Mouse (Mus musculus) liver, adult 2 months (tissue): ENCODE results near the gene Camk2d. TPM values are rescaled to one million over a fixed set of nuclear protein-coding genes. Genes with fewer than 3 reads are reported as not detected.

Source experiments
- DNase-seq: peaks from one replicate; pipeline ENCODE4 v3.0.0-alpha.2; 2011; ENCODE audit warnings: low read depth, low spot score; ENCODE audit errors: extremely low read depth
- H3K27ac ChIP-seq: fragments of 200-500 bp; replicated peaks from 2 replicates; pipeline ENCODE4 v1.5.1; 2012; ENCODE audit warnings: low read depth, mild to moderate bottlenecking, control low read depth, inconsistent platforms, low read length; ENCODE audit not compliant: insufficient read depth
- H3K27me3 ChIP-seq: fragments of 200-500 bp; 2 replicates; pipeline ENCODE4 v1.6.1; 2012; ENCODE audit warnings: mild to moderate bottlenecking, moderate library complexity, low read length, inconsistent platforms; ENCODE audit not compliant: control insufficient read depth, insufficient read depth
- H3K36me3 ChIP-seq: fragments of 200-500 bp; 2 replicates; pipeline ENCODE4 v1.6.1; 2012; ENCODE audit warnings: low read length, inconsistent platforms; ENCODE audit not compliant: control insufficient read depth, insufficient read depth
- H3K4me1 ChIP-seq: fragments of 200-500 bp; 2 replicates; pipeline ENCODE4 v1.6.1; 2011; ENCODE audit warnings: low read length; ENCODE audit not compliant: control insufficient read depth, insufficient read depth
- H3K4me3 ChIP-seq: fragments of 200-500 bp; 2 replicates; pipeline ENCODE4 v1.5.1; 2011; ENCODE audit warnings: low read depth, mild to moderate bottlenecking, control low read depth, low read length, moderate library complexity; ENCODE audit not compliant: insufficient read depth
- H3K79me2 ChIP-seq: fragments of 200-500 bp; 2 replicates; pipeline ENCODE4 v1.6.1; 2012; ENCODE audit warnings: inconsistent platforms, mild to moderate bottlenecking, low read length, moderate library complexity; ENCODE audit not compliant: control insufficient read depth, insufficient read depth
- H3K9ac ChIP-seq: fragments of 200-500 bp; 2 replicates; pipeline ENCODE4 v1.6.1; 2012; ENCODE audit warnings: low read depth, mild to moderate bottlenecking, control low read depth, inconsistent platforms, low read length
- CTCF ChIP-seq: fragments of 200-500 bp; IDR thresholded peaks from 2 replicates; pipeline ENCODE4 v1.5.1; 2011; ENCODE audit warnings: low read depth, low read length, control low read depth
- POLR2A ChIP-seq: fragments of 200-500 bp; IDR thresholded peaks from 2 replicates; pipeline ENCODE4 v1.6.1; 2011; ENCODE audit warnings: low read length, control low read depth; ENCODE audit not compliant: insufficient read depth; ENCODE audit errors: extremely low read depth
- WGBS: fragments of 180-500 bp; shearing (Covaris S2); methylation state at CpG from one replicate; pipeline ENCODE4 v1.1.7; 2018; 5-methylcytosine and 5-hydroxymethylcytosine counted together
- polyA plus RNA-seq: library from polyadenylated mRNA; depleted of rRNA; stranded (reverse); fragments of >200 nt; gene quantifications from 2 replicates; pipeline ENCODE4 v1.2.3, GENCODE M21; 2012
- total RNA-seq: library from RNA; depleted of rRNA; stranded (reverse); fragments of >200 nt; gene quantifications from 2 replicates; pipeline ENCODE4 v1.2.3, GENCODE M21; 2014

Camk2d gene
- total and polyA plus RNA-seq, 2 experiments: 5.9 to 9.4 TPM

DNA sequence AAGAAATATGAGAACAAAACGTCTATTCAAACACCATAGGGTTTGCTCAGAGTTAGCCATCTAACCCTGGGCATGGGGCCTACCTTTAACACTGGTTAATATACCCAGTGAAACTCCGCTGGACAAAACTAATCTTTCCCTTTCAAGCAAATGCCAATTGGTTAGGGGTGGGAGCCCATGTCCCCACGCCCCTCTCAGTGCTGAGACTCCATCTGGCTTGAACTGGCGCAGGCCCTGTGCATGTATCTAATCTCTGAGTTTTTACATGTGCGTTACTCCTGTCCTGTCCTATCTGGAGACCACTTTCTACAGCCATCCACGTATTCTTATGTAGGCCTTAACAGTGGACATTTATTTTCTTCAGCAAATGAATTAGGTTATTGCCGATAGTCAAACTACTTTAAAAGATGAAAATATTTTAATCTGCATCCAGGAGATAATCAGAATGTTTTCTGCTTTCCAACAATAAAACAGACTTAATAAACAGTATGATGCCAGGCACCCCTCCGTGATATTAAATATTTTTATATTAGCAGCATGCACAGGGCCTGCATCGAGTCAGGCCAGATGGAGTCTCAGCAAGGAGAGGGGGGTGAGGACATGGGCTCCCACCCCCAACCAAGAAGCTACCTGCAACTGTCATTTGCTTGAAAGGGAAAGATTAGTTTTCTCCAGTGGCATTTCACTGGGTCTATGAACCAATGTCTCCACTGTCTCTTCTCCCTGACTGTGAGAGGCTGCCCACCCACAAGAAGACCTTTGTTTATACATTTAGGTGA lies 8.7 kb downstream of the Camk2d start:
- no peak for DNase-seq
- no peak overlapping the region for H3K4me3 ChIP-seq
- no peaks in the 10 kb centered on the region; the same call in 1 of the 2 replicates for H3K4me1 ChIP-seq
- TF ChIP-seq POLR2A: no peak
- no peak for TF ChIP-seq CTCF
- 94% methylated on average over 9 of the region's 9 CpGs for WGBS
- no peak overlapping the region for H3K9ac ChIP-seq
- no peaks in the 10 kb centered on the region for H3K27me3 ChIP-seq
- H3K36me3 ChIP-seq: peaks cover 5% of the 10 kb centered on the region; the same call in 1 of the 2 replicates
- H3K27ac ChIP-seq: no peak overlapping the region
- no peaks in the 10 kb centered on the region; the same call in 1 of the 2 replicates for H3K79me2 ChIP-seq

DNA sequence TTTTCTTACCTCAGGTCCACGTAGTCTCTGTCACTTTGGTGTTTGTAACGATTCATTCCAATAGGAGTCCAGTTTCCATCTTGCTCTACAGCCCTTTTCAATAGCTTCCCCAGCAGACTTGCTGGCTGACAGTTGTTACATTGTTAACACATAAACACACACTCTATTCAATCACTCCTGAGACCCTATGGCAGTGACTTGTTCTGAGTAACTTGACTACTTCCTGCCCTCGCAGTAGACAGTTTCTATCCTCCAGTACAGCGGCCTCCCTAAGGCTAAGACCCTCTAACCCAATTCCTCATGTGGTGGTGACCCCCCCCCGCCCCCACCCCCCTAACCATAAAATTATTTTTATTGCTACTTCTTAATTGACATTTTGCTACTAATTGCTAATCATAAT lies 13.2 kb downstream of the Camk2d start:
- Histone ChIP-seq H3K27me3 (no peaks in the 10 kb centered on the region), H3K9ac (no peak overlapping the region), H3K4me3 (no peak overlapping the region), H3K4me1 (peaks cover 2% of the 10 kb centered on the region; the same call in 1 of the 2 replicates), H3K27ac (no peak overlapping the region), H3K79me2 (peaks cover 5% of the 10 kb centered on the region; the same call in 1 of the 2 replicates), H3K36me3 (no peaks in the 10 kb centered on the region)
- no peak for DNase-seq
- TF ChIP-seq CTCF: no peak
- no peak for TF ChIP-seq POLR2A
- 80% methylated on average over 5 of the region's 5 CpGs for WGBS

DNA sequence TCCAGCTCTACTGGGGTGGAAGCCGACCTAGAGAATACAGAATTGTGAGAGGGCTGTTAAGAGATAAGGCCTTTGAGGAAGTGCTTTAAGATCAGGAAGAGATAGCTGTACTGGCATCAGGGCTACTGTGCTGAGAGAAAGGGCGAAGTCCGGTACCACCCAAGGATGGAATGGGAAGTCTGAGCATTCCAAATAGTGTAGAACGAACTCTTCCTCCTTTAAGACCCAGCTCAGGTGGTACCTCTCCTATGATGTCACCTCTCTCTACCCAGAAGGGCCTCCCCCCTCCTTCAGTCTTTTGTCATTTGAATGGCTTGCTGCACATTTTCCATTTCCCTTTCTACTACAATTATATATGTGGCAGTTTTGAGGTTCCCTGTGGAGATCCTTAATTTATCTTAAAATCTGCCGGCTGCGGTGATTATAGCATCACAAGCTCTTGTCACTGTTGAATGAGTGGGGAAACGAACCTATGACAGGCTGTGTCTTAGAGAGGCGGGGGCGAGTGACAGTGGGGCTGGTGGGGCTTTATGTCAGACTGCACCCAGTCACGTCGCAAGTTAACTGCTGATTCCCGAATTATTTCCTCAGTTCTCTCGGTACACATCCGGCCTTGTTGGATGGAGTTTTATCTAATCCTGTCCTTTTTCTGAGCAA lies 13.8 kb downstream of the Camk2d start:
- no peak for DNase-seq
- 0 out of 2 replicates have a peak overlapping the region, but pooled peaks have one; percentile 39 for H3K27ac ChIP-seq
- WGBS: 72% methylated on average over 14 of the region's 14 CpGs

DNA sequence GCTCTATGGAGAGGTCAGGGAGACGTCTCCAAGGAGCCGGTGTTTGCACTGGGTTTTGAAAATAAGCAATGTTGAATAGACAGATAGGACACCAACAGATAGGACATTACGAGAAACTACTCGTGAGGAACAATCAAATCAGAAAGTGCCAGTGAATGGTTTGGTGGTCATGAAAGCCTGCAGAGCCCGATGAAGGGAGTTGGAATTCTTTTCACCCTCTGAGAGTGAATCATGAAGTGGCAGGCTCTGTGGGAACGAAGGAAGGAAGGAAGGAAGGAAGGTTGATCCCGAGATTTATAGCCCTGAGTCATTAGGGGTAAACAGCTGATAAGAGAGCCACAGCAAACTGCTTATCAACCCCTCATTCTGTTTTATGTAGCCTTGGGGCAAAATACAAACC lies 15.5 kb downstream of the Camk2d start:
- no peak overlapping the region for H3K4me3 ChIP-seq
- H3K27ac ChIP-seq: peak overlapping the region; percentile 28
- 57% methylated on average over 7 of the region's 7 CpGs for WGBS
- no peak for DNase-seq
- H3K27me3 ChIP-seq: no peaks in the 10 kb centered on the region
- H3K79me2 ChIP-seq: peaks cover 8% of the 10 kb centered on the region; the same call in 1 of the 2 replicates
- peaks cover 2% of the 10 kb centered on the region; the same call in 1 of the 2 replicates for H3K4me1 ChIP-seq
- H3K36me3 ChIP-seq: no peaks in the 10 kb centered on the region
- TF ChIP-seq CTCF (no peak), POLR2A (no peak)
- no peak overlapping the region for H3K9ac ChIP-seq

More for the DNA sequence above, 13.8 kb downstream of the Camk2d start:
- H3K4me3 ChIP-seq: no peak overlapping the region
- H3K36me3 ChIP-seq: no peaks in the 10 kb centered on the region
- no peaks in the 10 kb centered on the region for H3K27me3 ChIP-seq
- peaks cover 2% of the 10 kb centered on the region; the same call in 1 of the 2 replicates for H3K4me1 ChIP-seq
- TF ChIP-seq CTCF: no peak
- no peak for TF ChIP-seq POLR2A
- H3K9ac ChIP-seq: no peak overlapping the region
- H3K79me2 ChIP-seq: peaks cover 8% of the 10 kb centered on the region; the same call in 1 of the 2 replicates

DNA sequence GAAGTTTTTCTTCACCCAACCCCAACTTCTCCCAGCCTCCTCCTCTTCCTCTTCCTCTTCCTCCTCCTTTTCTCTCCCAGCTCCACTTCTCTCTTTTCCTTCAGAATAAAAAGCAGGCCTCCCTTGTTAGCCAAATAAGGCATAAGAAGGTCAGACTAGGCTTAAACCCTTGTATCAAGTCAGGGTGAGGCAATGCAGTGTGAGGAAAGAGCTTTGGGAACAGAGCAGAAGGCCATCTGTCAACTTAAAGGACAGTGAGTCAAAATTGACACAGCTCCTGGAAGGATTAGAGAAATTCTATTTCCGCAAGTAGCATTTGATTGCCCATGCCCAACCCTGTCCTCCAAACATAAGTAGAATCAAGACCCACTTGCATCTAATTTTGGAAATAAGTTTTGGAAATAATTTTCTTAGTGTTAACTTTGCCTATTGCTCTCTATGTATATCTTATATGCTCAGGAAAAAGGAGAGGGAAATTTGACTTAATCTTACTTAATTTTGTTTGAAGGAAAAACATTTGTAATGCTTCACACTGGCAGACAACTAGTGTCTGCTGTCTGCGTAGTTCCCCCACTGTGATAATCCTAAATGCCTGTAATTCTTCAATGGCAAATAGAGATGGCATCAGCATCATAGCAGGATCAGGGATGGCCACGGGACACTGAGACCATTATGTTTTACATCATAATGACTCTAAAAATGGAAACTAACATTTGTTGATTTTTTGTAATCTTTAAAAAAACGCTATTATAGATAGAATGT lies 16.8 kb downstream of the Camk2d start:
- Histone ChIP-seq H3K4me3 (no peak overlapping the region), H3K27ac (no peak overlapping the region), H3K27me3 (no peaks in the 10 kb centered on the region), H3K4me1 (peaks cover 2% of the 10 kb centered on the region; the same call in 1 of the 2 replicates), H3K79me2 (peaks cover 8% of the 10 kb centered on the region; the same call in 1 of the 2 replicates), H3K36me3 (no peaks in the 10 kb centered on the region), H3K9ac (no peak overlapping the region)
- TF ChIP-seq POLR2A (no peak), CTCF (no peak)
- peak; percentile 38 for DNase-seq
- WGBS: 68% methylated on average over 4 of the region's 4 CpGs
